Mouse (Mus musculus): ENCODE data around the gene Upp1. TPM values are rescaled to one million over a fixed set of nuclear protein-coding genes. Genes with fewer than 3 reads are reported as not detected.
"Not testable (repeated sequence)": the region's sequence is repeated elsewhere in the genome, so short reads cannot be mapped to it uniquely, and the experiment has no call there.

The Upp1 gene
- polyA plus RNA-seq, 1 experiment = 5.2 TPM

GRCm38 (mm10) chr11:9148206-9148605, 30.3 kb downstream of the Upp1 start:
- H3K36me3 ChIP-seq (ENCODE audit: control insufficient read depth, insufficient read depth, low read length) = no peaks in the 10 kb centered on the region
- no peaks in the 10 kb centered on the region for H3K4me1 ChIP-seq (replicated peaks; ENCODE audit: control insufficient read depth, insufficient read depth, low read length)
- WGBS = 74% methylated on average over 2 of the region's 2 CpGs
- H3K4me3 ChIP-seq (ENCODE audit: control insufficient read depth, insufficient read depth, low read length) = no peak overlapping the region
- DNase-seq = no peak
- no peaks in the 10 kb centered on the region for H3K27me3 ChIP-seq (ENCODE audit: control insufficient read depth, insufficient read depth, low read length)
- TF ChIP-seq CTCF (IDR thresholded peaks at IDR 0.05; ENCODE audit: borderline replicate concordance, control insufficient read depth, extremely low read depth, insufficient read depth, low read length, poor library complexity) (no peak), POLR2A (IDR thresholded peaks at IDR 0.05; ENCODE audit: control insufficient read depth, extremely low read depth, insufficient read depth, low read length, poor library complexity) (no peak)
- H3K27ac ChIP-seq (ENCODE audit: control insufficient read depth, insufficient read depth, low read length) = no peak overlapping the region

- not testable (repeated sequence) for H3K36me3 ChIP-seq (ENCODE audit: control insufficient read depth, insufficient read depth, low read length); H3K4me1 ChIP-seq (replicated peaks; ENCODE audit: control insufficient read depth, insufficient read depth, low read length); H3K27me3 ChIP-seq (ENCODE audit: control insufficient read depth, insufficient read depth, low read length); H3K27ac ChIP-seq (ENCODE audit: control insufficient read depth, insufficient read depth, low read length); H3K4me3 ChIP-seq (ENCODE audit: control insufficient read depth, insufficient read depth, low read length); DNase-seq
- WGBS = 91% methylated on average over 25 of the region's 25 CpGs
Observed at GRCm38 (mm10) chr11:9150403-9150802, 32.5 kb downstream of the Upp1 start.

- H3K27ac ChIP-seq (ENCODE audit: control insufficient read depth, insufficient read depth, low read length) = no peak overlapping the region
- no peaks in the 10 kb centered on the region for H3K4me1 ChIP-seq (replicated peaks; ENCODE audit: control insufficient read depth, insufficient read depth, low read length)
- no peaks in the 10 kb centered on the region for H3K36me3 ChIP-seq (ENCODE audit: control insufficient read depth, insufficient read depth, low read length)
- no peaks in the 10 kb centered on the region for H3K27me3 ChIP-seq (ENCODE audit: control insufficient read depth, insufficient read depth, low read length)
- WGBS = 68% methylated on average over 3 of the region's 3 CpGs
- no peak for TF ChIP-seq CTCF (IDR thresholded peaks at IDR 0.05; ENCODE audit: borderline replicate concordance, control insufficient read depth, extremely low read depth, insufficient read depth, low read length, poor library complexity)
- no peak for TF ChIP-seq POLR2A (IDR thresholded peaks at IDR 0.05; ENCODE audit: control insufficient read depth, extremely low read depth, insufficient read depth, low read length, poor library complexity)
- H3K4me3 ChIP-seq (ENCODE audit: control insufficient read depth, insufficient read depth, low read length) = no peak overlapping the region
- DNase-seq = no peak
Observed at GRCm38 (mm10) chr11:9159953-9160352, 42.0 kb downstream of the Upp1 start.

GRCm38 (mm10) chr11:9167331-9167730, 49.4 kb downstream of the Upp1 start:
- H3K4me3 ChIP-seq (ENCODE audit: control insufficient read depth, insufficient read depth, low read length) = no peak overlapping the region
- H3K27ac ChIP-seq (ENCODE audit: control insufficient read depth, insufficient read depth, low read length) = no peak overlapping the region
- no peak for DNase-seq
- H3K27me3 ChIP-seq (ENCODE audit: control insufficient read depth, insufficient read depth, low read length) = no peaks in the 10 kb centered on the region
- 91% methylated on average over 2 of the region's 2 CpGs for WGBS
- no peaks in the 10 kb centered on the region for H3K4me1 ChIP-seq (replicated peaks; ENCODE audit: control insufficient read depth, insufficient read depth, low read length)
- H3K36me3 ChIP-seq (ENCODE audit: control insufficient read depth, insufficient read depth, low read length) = no peaks in the 10 kb centered on the region
- no peak for TF ChIP-seq POLR2A (IDR thresholded peaks at IDR 0.05; ENCODE audit: control insufficient read depth, extremely low read depth, insufficient read depth, low read length, poor library complexity)
- no peak for TF ChIP-seq CTCF (IDR thresholded peaks at IDR 0.05; ENCODE audit: borderline replicate concordance, control insufficient read depth, extremely low read depth, insufficient read depth, low read length, poor library complexity)

- Histone ChIP-seq H3K27me3 (ENCODE audit: control insufficient read depth, insufficient read depth, low read length) (no peaks in the 10 kb centered on the region), H3K4me1 (replicated peaks; ENCODE audit: control insufficient read depth, insufficient read depth, low read length) (no peaks in the 10 kb centered on the region), H3K27ac (ENCODE audit: control insufficient read depth, insufficient read depth, low read length) (no peak overlapping the region), H3K4me3 (ENCODE audit: control insufficient read depth, insufficient read depth, low read length) (no peak overlapping the region), H3K36me3 (ENCODE audit: control insufficient read depth, insufficient read depth, low read length) (no peaks in the 10 kb centered on the region)
- TF ChIP-seq POLR2A (IDR thresholded peaks at IDR 0.05; ENCODE audit: control insufficient read depth, extremely low read depth, insufficient read depth, low read length, poor library complexity) (no peak), CTCF (IDR thresholded peaks at IDR 0.05; ENCODE audit: borderline replicate concordance, control insufficient read depth, extremely low read depth, insufficient read depth, low read length, poor library complexity) (no peak)
- 86% methylated on average over 1 of the region's 1 CpGs for WGBS
- no peak for DNase-seq
Observed at GRCm38 (mm10) chr11:9181477-9181876, 63.6 kb downstream of the Upp1 start.

Other genes starting within 250 kb of the Upp1 start
- 0.30 and 0.51 TPM in 2 replicates for gene Pkd1l1, start 144.8 kb upstream of the Upp1 start, polyA plus RNA-seq (2012; rRNA removed)
- 13.9 and 14.2 TPM in 2 replicates for gene Hus1, start 106.9 kb upstream of the Upp1 start, polyA plus RNA-seq (2012; rRNA removed)
- gene Gm11992, start 69.5 kb upstream of the Upp1 start, polyA plus RNA-seq (2012; rRNA removed) = 0.40 and 0.43 TPM in 2 replicates
- gene Sun3, start 69.1 kb upstream of the Upp1 start, polyA plus RNA-seq (2012; rRNA removed) = not detected in 2 replicates
- gene Abca13, start 73.8 kb downstream of the Upp1 start, polyA plus RNA-seq (2012; rRNA removed) = 0.14 and 0.15 TPM in 2 replicates